Mouse (Mus musculus) lung, postnatal 36 days (tissue): ENCODE measurements around the gene Htr6.

Source experiments
- DNase-seq: peaks from one replicate; pipeline ENCODE4 v3.0.0; 2022; ENCODE audit warnings: mixed read lengths

The Htr6 gene

DNA sequence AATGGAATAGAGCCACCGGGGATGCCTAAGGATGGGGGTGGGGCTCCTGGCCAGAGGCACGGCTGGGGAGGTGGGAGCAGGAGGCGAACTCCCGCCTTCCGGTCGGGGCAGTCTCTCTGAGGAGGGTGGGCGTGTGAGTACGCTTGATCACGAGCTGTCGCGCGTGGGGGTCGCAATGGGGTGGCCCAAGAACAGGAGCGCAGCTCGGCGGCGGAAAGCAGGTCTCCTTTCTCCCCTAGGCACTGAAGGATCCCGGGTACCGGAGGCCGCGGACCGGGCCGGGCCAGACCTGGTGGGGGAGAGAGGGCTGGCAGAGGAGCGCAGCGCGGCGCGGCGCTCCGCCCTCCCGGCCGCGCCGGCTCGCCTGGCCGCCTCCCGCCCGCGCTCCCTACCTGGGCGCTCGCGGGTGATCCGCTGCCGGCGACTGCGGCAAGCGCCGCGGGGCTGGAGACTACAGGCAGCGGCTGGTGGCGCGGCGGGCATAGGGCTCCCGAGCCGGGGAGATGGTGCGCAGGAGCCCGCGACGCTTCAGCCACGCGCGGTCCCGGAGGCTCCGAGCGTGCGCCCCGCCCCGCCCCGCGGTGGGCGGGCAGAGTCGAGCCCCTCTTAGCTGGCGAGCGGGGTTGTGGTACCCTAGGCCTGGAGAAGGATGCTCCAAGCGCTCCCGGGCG is at the start of gene Htr6:
Htr6 (minus strand) TSS at position 530 of the 671 bp plus-strand sequence.
- DNase-seq, result no peak

DNA sequence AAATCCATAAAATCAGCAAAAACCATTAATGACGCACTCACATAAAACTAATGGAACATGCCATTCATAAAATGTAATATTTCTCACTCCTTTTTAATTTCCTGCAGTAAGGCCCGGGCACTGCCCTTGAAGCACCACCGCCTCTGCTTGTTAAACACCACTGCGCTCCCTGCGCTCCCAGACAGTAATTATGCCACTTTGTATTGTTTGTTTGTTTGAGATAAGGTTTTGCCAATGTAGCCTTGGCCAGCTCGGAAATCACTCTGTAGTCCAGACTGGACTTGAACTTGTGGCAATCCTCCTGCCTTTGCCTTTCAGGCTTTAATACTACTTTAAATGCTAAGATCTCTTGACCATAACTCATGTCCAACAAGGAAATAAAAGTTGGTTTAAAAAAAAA is 49.6 kb upstream of the Htr6 start:
- peak; percentile 35 for DNase-seq

- no peak for DNase-seq
Observed at GRCm38 (mm10) chr4:139122557-139122956, 47.2 kb upstream of the Htr6 start.

DNA sequence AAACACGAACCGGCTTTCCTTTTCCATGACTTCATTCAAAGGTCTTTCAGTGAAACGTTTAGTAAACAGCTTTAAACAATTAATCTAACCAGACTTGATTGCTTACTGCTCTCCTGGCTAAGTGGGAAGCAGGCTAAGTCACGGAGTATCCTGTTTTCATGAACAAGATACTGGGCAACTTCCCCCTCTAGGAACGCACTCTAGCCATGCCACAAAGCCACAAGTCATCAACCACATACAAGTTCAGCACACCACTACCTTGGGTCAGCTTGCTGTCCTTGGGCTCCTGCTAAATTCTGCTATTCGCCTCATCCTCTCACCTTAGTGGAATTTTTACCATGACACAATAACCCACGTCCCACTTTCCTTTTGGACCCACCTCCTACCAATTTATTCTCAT is 45.6 kb upstream of the Htr6 start:
- peak; percentile 29 for DNase-seq

DNA sequence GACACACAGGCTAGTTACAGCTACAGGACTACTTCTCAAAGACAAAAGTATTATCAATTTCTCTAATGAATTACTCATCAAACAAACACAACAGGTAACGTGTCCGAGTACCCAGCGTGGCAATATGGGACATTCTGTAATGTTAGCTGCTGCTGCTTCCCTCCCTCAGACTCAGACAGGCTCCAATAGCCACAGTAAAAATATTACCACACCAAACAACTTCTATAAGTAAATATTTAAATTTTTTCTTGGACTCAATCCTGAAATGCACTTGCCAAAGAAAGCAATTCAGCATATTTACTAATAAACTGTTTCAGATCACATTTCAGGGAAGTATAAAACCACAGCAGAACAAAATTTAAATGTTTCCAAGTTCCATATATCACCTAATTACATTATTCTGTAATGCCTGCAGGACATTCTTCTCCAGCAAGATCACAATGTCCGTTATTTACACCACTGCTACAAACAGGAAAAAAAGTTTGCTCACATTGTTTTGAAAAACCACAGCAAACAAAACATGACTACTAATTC is 45.0 kb upstream of the Htr6 start:
- no peak for DNase-seq

DNA sequence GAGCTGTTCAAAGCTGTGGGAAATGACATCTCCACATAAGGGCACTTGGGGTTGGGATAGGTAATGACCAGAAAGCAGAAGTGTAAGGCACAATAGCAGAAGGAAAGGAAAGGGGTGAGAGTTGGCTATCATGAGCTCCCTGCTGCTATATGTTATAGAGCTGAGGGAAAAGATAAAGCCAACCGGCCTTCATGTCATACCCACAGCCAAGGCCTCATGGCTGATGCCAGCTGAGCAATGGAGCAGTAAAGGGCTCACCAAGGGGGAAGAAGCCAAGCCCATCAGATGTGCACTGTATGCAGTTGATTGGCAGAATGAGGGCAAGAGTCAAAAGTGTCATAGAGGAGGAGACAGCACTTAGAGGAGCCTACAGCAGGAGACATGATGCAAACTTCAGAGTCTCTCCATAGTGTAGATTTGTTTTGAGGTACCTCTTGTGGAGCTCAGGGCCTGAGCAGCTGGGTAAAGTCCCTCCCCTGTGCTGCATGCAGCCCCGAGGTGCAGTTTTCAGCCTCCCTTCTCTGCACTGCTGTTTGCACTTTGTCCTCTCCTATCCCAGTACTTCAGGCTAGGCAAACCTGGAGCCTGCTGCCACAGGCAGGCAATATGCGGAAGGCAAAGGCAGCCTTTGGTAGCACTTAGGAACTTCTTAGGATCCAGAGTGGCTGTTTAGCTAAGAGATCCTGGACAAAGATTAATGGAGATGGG is 41.1 kb upstream of the Htr6 start:
- no peak for DNase-seq

GRCm38 (mm10) chr4:139115721-139116120 is 40.4 kb upstream of the Htr6 start:
- peak; percentile 26 for DNase-seq

GRCm38 (mm10) chr4:139112482-139112881 is 37.1 kb upstream of the Htr6 start:
- DNase-seq, result no peak

DNA sequence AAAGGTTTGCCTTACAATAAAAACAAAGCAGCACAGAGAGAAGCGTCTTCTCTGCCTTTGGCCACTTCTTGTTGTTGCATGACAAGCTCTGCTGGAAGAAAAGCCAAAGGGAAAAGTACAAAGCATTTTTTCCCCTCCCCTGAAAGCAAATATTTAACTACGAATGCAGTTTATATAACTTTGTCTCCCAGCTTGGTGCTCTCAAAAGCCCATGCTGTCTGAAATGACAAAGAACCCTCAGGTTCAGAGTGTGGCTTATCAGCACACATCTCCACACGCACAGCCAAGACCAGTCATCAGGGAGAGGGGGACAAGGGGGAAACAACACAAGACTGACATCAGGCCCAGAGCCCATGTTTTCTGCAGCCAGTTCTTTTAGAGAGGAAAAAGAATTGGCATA is 36.1 kb upstream of the Htr6 start:
- DNase-seq, result no peak

DNA sequence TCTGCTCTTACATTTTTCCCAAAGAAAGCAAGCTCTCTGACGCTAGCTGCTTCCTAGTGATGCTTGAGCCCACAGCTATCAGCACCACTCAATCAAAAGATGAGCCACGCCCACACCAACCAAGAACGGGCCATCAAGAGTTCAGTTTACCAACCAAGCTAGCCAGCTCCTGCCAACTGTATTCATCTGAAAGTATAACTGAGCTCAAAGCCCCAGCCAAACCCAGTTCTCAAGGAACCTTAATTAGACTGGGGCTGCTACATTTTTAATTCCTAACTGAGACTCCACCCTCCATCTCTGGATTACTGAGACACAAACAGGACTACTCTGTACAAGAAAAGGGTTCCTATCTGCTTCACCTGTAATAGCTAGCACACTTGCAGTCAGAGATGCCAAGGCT is 35.5 kb upstream of the Htr6 start:
- DNase-seq, result peak; percentile 53

- no peak for DNase-seq
Observed at GRCm38 (mm10) chr4:139105453-139105852, 30.1 kb upstream of the Htr6 start.

- no peak for DNase-seq
Observed at GRCm38 (mm10) chr4:139101546-139101945, 26.2 kb upstream of the Htr6 start.

DNA sequence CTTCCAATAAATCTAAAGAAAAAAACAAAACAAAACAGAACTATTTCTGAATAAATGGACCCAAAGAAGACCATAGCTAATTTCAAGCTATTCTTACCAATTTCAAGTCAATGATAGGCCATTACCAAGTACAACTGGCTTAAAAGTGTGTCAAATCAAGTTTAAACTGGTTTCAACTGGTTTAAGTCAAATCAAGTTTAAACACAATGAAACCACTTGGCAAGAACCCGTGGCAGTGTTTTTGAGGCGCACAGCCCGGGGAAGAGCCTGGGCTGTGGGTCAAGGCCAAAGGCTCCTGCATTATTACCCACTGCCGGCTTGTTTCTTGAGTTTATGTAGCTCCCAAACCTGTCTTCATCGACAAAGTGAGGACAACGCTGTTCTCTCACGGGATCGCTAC is 25.0 kb upstream of the Htr6 start:
- no peak for DNase-seq

DNA sequence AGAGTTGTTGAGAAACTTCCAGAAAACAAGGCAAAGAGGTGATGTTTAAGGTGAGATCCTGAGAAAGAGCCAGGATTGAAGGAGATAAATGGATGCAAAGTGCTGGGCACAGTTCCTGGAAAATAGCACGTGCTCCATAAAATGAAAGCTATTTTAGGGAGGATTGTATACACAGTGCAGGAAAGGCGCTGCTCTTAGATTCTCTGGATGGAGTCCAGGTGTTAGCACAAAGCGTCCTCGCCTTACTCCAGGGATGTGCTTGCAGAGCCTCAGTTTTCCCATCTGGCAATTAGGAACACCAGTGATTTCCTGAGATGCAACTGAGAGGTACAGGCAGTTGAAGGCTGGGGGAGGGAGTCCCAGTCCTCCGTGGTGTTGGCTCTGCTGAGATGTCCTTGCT is 20.8 kb upstream of the Htr6 start:
- peak; percentile 71 for DNase-seq

DNA sequence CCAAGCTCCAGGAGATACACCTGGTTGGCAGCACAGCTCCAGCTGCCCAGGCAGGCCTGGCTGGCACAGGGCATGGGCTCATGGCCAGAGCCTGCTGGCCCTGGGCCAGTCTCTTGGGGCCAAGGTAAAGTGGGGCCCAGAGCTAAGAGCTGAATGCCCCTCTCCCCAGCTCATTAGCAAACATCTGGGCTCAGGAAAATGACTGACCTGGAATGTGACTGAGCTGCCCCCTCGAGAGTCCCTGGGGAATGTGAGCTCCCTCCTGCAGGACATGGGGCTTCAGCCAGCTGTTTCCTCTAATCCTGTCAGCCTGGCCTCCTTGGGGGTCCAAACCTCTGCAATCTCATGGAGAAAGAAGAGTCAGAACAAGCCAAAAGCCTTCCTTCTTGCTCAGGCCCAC is 20.0 kb upstream of the Htr6 start:
- DNase-seq, result peak; percentile 50

DNA sequence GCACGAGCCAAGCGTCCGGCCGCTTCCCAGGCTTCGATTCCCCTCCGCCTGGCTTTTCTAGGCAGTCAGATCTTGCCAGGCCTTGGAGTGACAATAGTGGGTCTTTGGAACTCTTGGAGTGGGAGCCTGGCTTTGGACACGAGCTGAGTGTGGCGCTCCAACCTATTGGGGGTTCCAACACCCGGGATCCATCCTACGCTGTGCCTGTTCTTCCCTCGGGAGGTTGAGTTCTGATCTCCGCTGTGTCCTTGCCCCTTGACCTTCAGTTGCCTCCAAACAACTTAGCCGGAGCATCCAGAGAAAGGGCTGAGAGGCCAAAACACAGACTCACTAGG is 17.8 kb upstream of the Htr6 start:
- DNase-seq, result no peak

- peak; percentile 78 for DNase-seq
Observed at GRCm38 (mm10) chr4:139092356-139093195, 17.2 kb upstream of the Htr6 start, which contains the start of gene Nbl1. Gene Nbl1 (minus strand): TSS chr4:139092993.

DNA sequence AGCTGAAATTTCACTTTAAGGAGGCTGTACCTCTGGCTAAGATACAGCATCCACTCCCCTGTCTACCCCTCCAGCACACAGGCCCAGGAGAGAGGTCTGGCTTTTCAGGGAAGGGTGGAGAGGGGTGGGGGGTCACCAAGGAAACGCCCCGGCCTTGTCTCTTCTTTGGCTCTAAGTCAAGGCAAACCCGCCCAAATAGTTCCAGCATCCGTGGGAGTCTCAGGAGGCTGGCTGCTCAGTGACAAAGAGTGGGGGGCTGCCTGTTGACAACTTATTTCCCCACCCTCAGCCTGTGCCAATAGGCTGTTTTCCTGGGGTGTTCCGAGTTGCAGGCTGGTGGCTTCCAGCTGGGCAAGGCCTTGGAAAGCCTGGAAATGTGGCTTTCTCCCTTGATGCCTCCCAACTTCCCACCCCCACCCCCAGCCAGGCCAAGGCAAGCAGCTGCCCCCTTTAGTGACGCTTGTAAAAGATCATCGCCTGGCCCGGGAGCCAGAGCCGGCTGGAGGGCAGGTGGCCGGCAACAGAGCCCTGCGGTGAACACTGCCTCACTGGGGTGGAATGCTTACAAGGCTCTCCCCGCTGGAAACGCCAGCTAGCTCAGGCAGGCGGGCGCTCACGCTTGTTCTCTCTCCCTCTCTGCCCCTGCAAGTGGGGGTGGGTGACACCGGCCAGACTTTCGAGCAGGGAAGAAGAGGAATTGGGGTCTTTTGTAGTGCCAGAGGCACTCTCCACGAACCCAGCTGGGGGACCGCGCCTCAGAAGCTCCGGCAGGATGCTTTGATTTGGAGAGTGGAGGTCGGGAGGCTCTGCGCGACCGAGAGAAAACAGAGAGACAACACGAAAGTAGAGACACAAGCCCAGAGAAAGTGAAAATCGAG is 16.3 kb upstream of the Htr6 start:
- no peak for DNase-seq

- DNase-seq, result no peak
Observed at GRCm38 (mm10) chr4:139091066-139091465, 15.7 kb upstream of the Htr6 start.

- peak; percentile 54 for DNase-seq
Observed at GRCm38 (mm10) chr4:139090303-139090940, 15.1 kb upstream of the Htr6 start.

- DNase-seq, result peak; percentile 39
Observed at GRCm38 (mm10) chr4:139088982-139089671, 13.8 kb upstream of the Htr6 start.
